Mouse (Mus musculus): ENCODE measurements around the gene Dlg3. TPM values are rescaled to one million over a fixed set of nuclear protein-coding genes. Genes with fewer than 3 reads are reported as not detected.

Dlg3 gene
- 10.7 and 28.8 TPM in 2 replicates for polyA plus RNA-seq (2012; rRNA removed)

GRCm38 (mm10) chrX:100767181-100767884, at the start of gene Dlg3:
Gene Dlg3 (plus strand): TSS chrX:100767722.
- WGBS = 20% methylated on average over 26 of the region's 26 CpGs
- H3K27ac ChIP-seq (ENCODE audit: insufficient read depth, low read depth, low read length) = no peak within 1 kb of the TSS
- no peak for TF ChIP-seq POLR2A (IDR thresholded peaks at IDR 0.05; ENCODE audit: low read depth, low read length)
- TF ChIP-seq CTCF (IDR thresholded peaks at IDR 0.05; ENCODE audit: extremely low read depth, insufficient read length, insufficient replicate concordance, low read depth, low read length) = peak; percentile 43; the same call in 1 of the 2 replicates

GRCm38 (mm10) chrX:100728947-100729346, 38.6 kb upstream of the Dlg3 start:
- 16% methylated on average over 1 of the region's 1 CpGs for WGBS
- peaks cover 2% of the 10 kb centered on the region for H3K4me1 ChIP-seq (ENCODE audit: control insufficient read depth, insufficient read depth, insufficient read length, low read length)
- peaks cover 6% of the 10 kb centered on the region for H3K36me3 ChIP-seq (ENCODE audit: control insufficient read depth, insufficient read depth, low read length)
- no peak overlapping the region for H3K4me3 ChIP-seq (ENCODE audit: low read depth, low read length)
- H3K27ac ChIP-seq (ENCODE audit: insufficient read depth, low read depth, low read length) = no peak overlapping the region
- no peaks in the 10 kb centered on the region for H3K27me3 ChIP-seq (ENCODE audit: control insufficient read depth, insufficient read depth, low read length)
- TF ChIP-seq CTCF (IDR thresholded peaks at IDR 0.05; ENCODE audit: extremely low read depth, insufficient read length, insufficient replicate concordance, low read depth, low read length) (no peak), POLR2A (IDR thresholded peaks at IDR 0.05; ENCODE audit: low read depth, low read length) (no peak)

More at GRCm38 (mm10) chrX:100767181-100767884, at the start of gene Dlg3:
- 0 out of 2 replicates have a peak, but pooled peaks cover 5% of the 10 kb centered on the region for H3K4me1 ChIP-seq (ENCODE audit: control insufficient read depth, insufficient read depth, insufficient read length, low read length)
- no peaks in the 10 kb centered on the region for H3K36me3 ChIP-seq (ENCODE audit: control insufficient read depth, insufficient read depth, low read length)
- peak within 1 kb of the TSS; percentile 53 for H3K4me3 ChIP-seq (ENCODE audit: low read depth, low read length)
- H3K27me3 ChIP-seq (ENCODE audit: control insufficient read depth, insufficient read depth, low read length) = no peaks in the 10 kb centered on the region

GRCm38 (mm10) chrX:100729665-100730188, 37.8 kb upstream of the Dlg3 start, which contains the start of gene Gdpd2:
Gene Gdpd2 (plus strand): TSS chrX:100729873.
- peak within 1 kb of the TSS; percentile 67 for H3K4me3 ChIP-seq (ENCODE audit: low read depth, low read length)
- H3K36me3 ChIP-seq (ENCODE audit: control insufficient read depth, insufficient read depth, low read length) = peaks cover 6% of the 10 kb centered on the region
- H3K4me1 ChIP-seq (ENCODE audit: control insufficient read depth, insufficient read depth, insufficient read length, low read length) = peaks cover 6% of the 10 kb centered on the region
- peak within 1 kb of the TSS; percentile 75 for H3K27ac ChIP-seq (ENCODE audit: insufficient read depth, low read depth, low read length)
- 14% methylated on average over 8 of the region's 8 CpGs for WGBS
- no peaks in the 10 kb centered on the region for H3K27me3 ChIP-seq (ENCODE audit: control insufficient read depth, insufficient read depth, low read length)
- TF ChIP-seq CTCF (IDR thresholded peaks at IDR 0.05; ENCODE audit: extremely low read depth, insufficient read length, insufficient replicate concordance, low read depth, low read length) (peak; percentile 42; the same call in 1 of the 2 replicates), POLR2A (IDR thresholded peaks at IDR 0.05; ENCODE audit: low read depth, low read length) (no peak; the same call in 1 of the 2 replicates)

GRCm38 (mm10) chrX:100730266-100730665, 37.3 kb upstream of the Dlg3 start:
- H3K27me3 ChIP-seq (ENCODE audit: control insufficient read depth, insufficient read depth, low read length) = no peaks in the 10 kb centered on the region
- WGBS = 37% methylated on average over 8 of the region's 8 CpGs
- peak overlapping the region; percentile 75 for H3K27ac ChIP-seq (ENCODE audit: insufficient read depth, low read depth, low read length)
- H3K36me3 ChIP-seq (ENCODE audit: control insufficient read depth, insufficient read depth, low read length) = peaks cover 6% of the 10 kb centered on the region
- peaks cover 7% of the 10 kb centered on the region for H3K4me1 ChIP-seq (ENCODE audit: control insufficient read depth, insufficient read depth, insufficient read length, low read length)
- H3K4me3 ChIP-seq (ENCODE audit: low read depth, low read length) = peak overlapping the region; percentile 67
- TF ChIP-seq POLR2A (IDR thresholded peaks at IDR 0.05; ENCODE audit: low read depth, low read length) = no peak
- TF ChIP-seq CTCF (IDR thresholded peaks at IDR 0.05; ENCODE audit: extremely low read depth, insufficient read length, insufficient replicate concordance, low read depth, low read length) = no peak

GRCm38 (mm10) chrX:100734359-100734758, 33.2 kb upstream of the Dlg3 start:
- H3K27me3 ChIP-seq (ENCODE audit: control insufficient read depth, insufficient read depth, low read length) = no peaks in the 10 kb centered on the region
- no peak overlapping the region for H3K4me3 ChIP-seq (ENCODE audit: low read depth, low read length)
- peak overlapping the region; percentile 63; the same call in 1 of the 2 replicates for H3K27ac ChIP-seq (ENCODE audit: insufficient read depth, low read depth, low read length)
- peaks cover 1% of the 10 kb centered on the region; the same call in 1 of the 2 replicates for H3K36me3 ChIP-seq (ENCODE audit: control insufficient read depth, insufficient read depth, low read length)
- TF ChIP-seq POLR2A (IDR thresholded peaks at IDR 0.05; ENCODE audit: low read depth, low read length) (no peak), CTCF (IDR thresholded peaks at IDR 0.05; ENCODE audit: extremely low read depth, insufficient read length, insufficient replicate concordance, low read depth, low read length) (no peak)
- 50% methylated on average over 7 of the region's 7 CpGs for WGBS
- H3K4me1 ChIP-seq (ENCODE audit: control insufficient read depth, insufficient read depth, insufficient read length, low read length) = peaks cover 7% of the 10 kb centered on the region

- Histone ChIP-seq H3K36me3 (ENCODE audit: control insufficient read depth, insufficient read depth, low read length) (no peaks in the 10 kb centered on the region), H3K27ac (ENCODE audit: insufficient read depth, low read depth, low read length) (no peak overlapping the region), H3K27me3 (ENCODE audit: control insufficient read depth, insufficient read depth, low read length) (no peaks in the 10 kb centered on the region), H3K4me1 (ENCODE audit: control insufficient read depth, insufficient read depth, insufficient read length, low read length) (peaks cover 5% of the 10 kb centered on the region; the same call in 1 of the 2 replicates), H3K4me3 (ENCODE audit: low read depth, low read length) (no peak overlapping the region)
- 15% methylated on average over 14 of the region's 14 CpGs for WGBS
- TF ChIP-seq POLR2A (IDR thresholded peaks at IDR 0.05; ENCODE audit: low read depth, low read length) (no peak), CTCF (IDR thresholded peaks at IDR 0.05; ENCODE audit: extremely low read depth, insufficient read length, insufficient replicate concordance, low read depth, low read length) (peak; percentile 51; the same call in 1 of the 2 replicates)
These were observed 28.6 kb upstream of the Dlg3 start for GRCm38 (mm10) chrX:100738918-100739317.

GRCm38 (mm10) chrX:100739443-100739842, 28.1 kb upstream of the Dlg3 start:
- Histone ChIP-seq H3K4me1 (ENCODE audit: control insufficient read depth, insufficient read depth, insufficient read length, low read length) (peaks cover 3% of the 10 kb centered on the region; the same call in 1 of the 2 replicates), H3K4me3 (ENCODE audit: low read depth, low read length) (peak overlapping the region; percentile 40), H3K27me3 (ENCODE audit: control insufficient read depth, insufficient read depth, low read length) (no peaks in the 10 kb centered on the region), H3K36me3 (ENCODE audit: control insufficient read depth, insufficient read depth, low read length) (no peaks in the 10 kb centered on the region), H3K27ac (ENCODE audit: insufficient read depth, low read depth, low read length) (no peak overlapping the region)
- TF ChIP-seq POLR2A (IDR thresholded peaks at IDR 0.05; ENCODE audit: low read depth, low read length) (no peak), CTCF (IDR thresholded peaks at IDR 0.05; ENCODE audit: extremely low read depth, insufficient read length, insufficient replicate concordance, low read depth, low read length) (no peak)
- 18% methylated on average over 10 of the region's 10 CpGs for WGBS
